8 mouse cellular contexts compared by ENCODE assay signal in genomic region chr6:38353811-38354722, GRCm38 (mm10). TPM values are rescaled to one million over a fixed set of nuclear protein-coding genes. Genes with fewer than 3 reads are reported as not detected.
DNase-seq lines count a peak whose midpoint lies in the region; ATAC-seq lines count a peak whose summit lies in the region.

Zc3hav1 (minus strand) TSS chr6:38354603.

- peaks cover 56% of the 10 kb centered on the region for H3K27me3 ChIP-seq in hindbrain, embryonic 15.5 days

- peak within 1 kb of the TSS; percentile 44 for H3K4me3 ChIP-seq in hindbrain, embryonic 15.5 days
- H3K4me3 ChIP-seq in macrophage (ENCODE audit: inconsistent target), result peak within 1 kb of the TSS; percentile 91

- peak; percentile 85 for DNase-seq in NIH3T3 (ENCODE audit: low read depth)
- peak; percentile 34 to 43 for DNase-seq in cerebellum, postnatal 25 days
- peak; percentile 78 for DNase-seq in gastrocnemius, adult 18-20 months (ENCODE audit: low spot score)
- peak; percentile 8 to 23 for DNase-seq in left cerebral cortex, adult 18-20 months (ENCODE audit: low spot score in 2 of 2)
- peak; percentile 15 to 46 for DNase-seq in right cerebral cortex, adult 2 months (ENCODE audit: low spot score in 2 of 2)
- peak; percentile 81 for DNase-seq in urinary bladder, postnatal 14 days (ENCODE audit: low spot score)

- H3K4me2 ChIP-seq in hindbrain, embryonic 15.5 days, result peak within 1 kb of the TSS; percentile 59

- no peaks in the 10 kb centered on the region for H3K36me3 ChIP-seq in hindbrain, embryonic 15.5 days
- peaks cover 10% of the 10 kb centered on the region; the same call in 1 of the 2 replicates for H3K36me3 ChIP-seq in macrophage (ENCODE audit: inconsistent target)

- H3K4me1 ChIP-seq in hindbrain, embryonic 15.5 days (replicated peaks), result peaks cover 27% of the 10 kb centered on the region

- H3K27ac ChIP-seq in hindbrain, embryonic 15.5 days (replicated peaks), result no peak within 1 kb of the TSS
- H3K27ac ChIP-seq in macrophage, result peak within 1 kb of the TSS; percentile 97

- no peak within 1 kb of the TSS for H3K9ac ChIP-seq in hindbrain, embryonic 15.5 days

- WGBS in hindbrain, embryonic 15.5 days, result under 1% methylated on average over 87 of the region's 87 CpGs
- whole genome bisulfite sequencing in macrophage (ENCODE audit: missing documents), result under 1% methylated on average over 87 of the region's 87 CpGs

- peaks cover 65% of the 10 kb centered on the region for H3K79me2 ChIP-seq in macrophage (ENCODE audit: inconsistent target)

- ATAC-seq in hindbrain, embryonic 15.5 days (ENCODE audit: low FRiP score, low read depth), result peak; percentile 51; the same call in 1 of the 2 replicates

- no peaks in the 10 kb centered on the region for H3K9me3 ChIP-seq in hindbrain, embryonic 15.5 days

RNA-seq across cellular contexts. Expression of gene Zc3hav1, which starts in this region (rescaled TPM):
- 1 to 10 TPM; 6.3 to 7.3 TPM for total RNA-seq in gastrocnemius, adult 18-20 months (2021)
- 1.3 and 1.5 TPM in 2 replicates for polyA plus RNA-seq in hindbrain, embryonic 15.5 days (2015; fragmentation: Nextera tagmentation; extraction: Ambion mirVana)
- 1 to 10 TPM; 4.6 to 4.9 TPM for total RNA-seq in left cerebral cortex, adult 18-20 months (2021)
- total RNA-seq in macrophage (2018; cell fraction: chromatin; rRNA removed), result 100 to 1,000 TPM; 160 to 712 (median 403) TPM
- total RNA-seq in macrophage (2018; cell fraction: cytosol; rRNA removed), result 100 to 1,000 TPM; 119 to 238 (median 164) TPM
- total RNA-seq in macrophage (2018; cell fraction: nucleus; rRNA removed), result 100 to 1,000 TPM; 155 to 574 (median 351) TPM
- polyA plus RNA-seq in macrophage (2018), result 77.0 to 95.7 TPM (median 95.3 TPM) in 3 replicates

Comparison
In these comparisons a context has a peak if more than half of its experiments do, and no peak if none do; other contexts are left out.
1. RNA of gene Zc3hav1 (polyA plus RNA-seq): 77.0 to 95.7 TPM in macrophage; 1.3 to 1.5 TPM in hindbrain, embryonic 15.5 days; every median in the first group is over 10 times any median in the second.
2. DNase-seq: peak in every context shown above with its lines; median percentile 85 in NIH3T3; 81 in urinary bladder, postnatal 14 days; 78 in gastrocnemius, adult 18-20 months; 38 in cerebellum, postnatal 25 days; 30 in right cerebral cortex, adult 2 months; 16 in left cerebral cortex, adult 18-20 months.